Mouse (Mus musculus) forebrain, embryonic 10.5 days (tissue): ENCODE data around the gene Ppm1d. TPM values are rescaled to one million over a fixed set of nuclear protein-coding genes. Genes with fewer than 3 reads are reported as not detected.
A peak's percentile ranks its signal among the peaks of the same experiment; 100 is the strongest.

ENCODE experiments used
- DNase-seq: peaks from one replicate; pipeline ENCODE4 v3.0.0-alpha.2; 2017; ENCODE audit warnings: low spot score; ENCODE audit errors: extremely low spot score
- H3K27ac ChIP-seq: fragments of 300-500 bp; sonication (generic); 2 replicates; pipeline ENCODE4 v1.5.1; 2016; ENCODE audit warnings: mild to moderate bottlenecking
- H3K27me3 ChIP-seq: fragments of 300-500 bp; sonication (generic); 2 replicates; pipeline ENCODE4 v1.6.1; 2016; ENCODE audit warnings: mild to moderate bottlenecking; ENCODE audit not compliant: poor library complexity, severe bottlenecking
- H3K36me3 ChIP-seq: fragments of 300-500 bp; sonication (generic); replicated peaks from 2 replicates; pipeline ENCODE4 v1.6.1; 2016; ENCODE audit warnings: mild to moderate bottlenecking, moderate library complexity
- H3K4me1 ChIP-seq: fragments of 300-500 bp; sonication (generic); 2 replicates; pipeline ENCODE4 v1.6.1; 2016
- H3K4me3 ChIP-seq: fragments of 300-500 bp; sonication (generic); 2 replicates; pipeline ENCODE4 v1.5.1; 2016; ENCODE audit warnings: mild to moderate bottlenecking, moderate library complexity
- H3K9me3 ChIP-seq: fragments of 300-500 bp; sonication (generic); 2 replicates; pipeline ENCODE4 v1.6.1; 2016; ENCODE audit warnings: mild to moderate bottlenecking, moderate library complexity
- WGBS: fragments of 180-500 bp; shearing (Covaris S2); methylation state at CpG from one replicate; pipeline ENCODE4 v1.1.7; 2016; 5-methylcytosine and 5-hydroxymethylcytosine counted together
- polyA plus RNA-seq: library from polyadenylated mRNA; unstranded; fragments of >200 nt; fragmentation: Nextera tagmentation; extraction: Ambion mirVana; gene quantifications from 2 replicates; pipeline ENCODE4 v1.2.1, GENCODE M21; 2016

The Ppm1d gene
- polyA plus RNA-seq, 1 experiment from 2014 or later, result 20.6 TPM

DNA sequence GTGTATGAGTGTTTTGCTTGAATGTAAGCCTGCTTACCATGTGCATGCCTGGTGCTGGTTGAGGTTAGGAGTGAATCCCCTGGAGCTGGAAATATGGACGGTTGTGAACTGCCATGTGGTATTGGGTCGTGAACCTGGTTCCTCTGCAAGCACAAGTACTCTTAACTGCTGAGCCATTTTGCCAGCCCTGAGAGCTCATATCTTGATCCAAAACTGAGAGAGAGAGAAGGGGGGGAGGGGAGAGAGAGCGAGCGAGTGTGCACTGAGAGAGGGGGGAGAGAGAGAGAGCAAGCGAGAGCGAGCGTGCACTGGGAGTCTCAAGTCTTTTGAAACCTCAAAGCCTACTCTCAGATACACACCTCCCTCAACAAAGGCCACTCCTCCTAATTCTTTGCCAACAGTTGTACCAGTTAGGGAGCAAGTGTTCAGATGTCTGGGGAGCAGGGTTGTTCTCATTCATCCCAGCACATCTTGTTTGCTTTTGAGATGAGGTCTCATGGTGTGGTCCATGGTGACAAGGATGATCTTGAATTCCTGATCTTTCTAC lies 29.1 kb downstream of the Ppm1d start:
- H3K4me3 ChIP-seq, result no peak overlapping the region
- 86% methylated on average over 7 of the region's 7 CpGs for WGBS
- no peak overlapping the region for H3K27ac ChIP-seq
- no peaks in the 10 kb centered on the region for H3K27me3 ChIP-seq
- DNase-seq, result no peak
- peaks cover 91% of the 10 kb centered on the region for H3K36me3 ChIP-seq
- H3K4me1 ChIP-seq, result no peaks in the 10 kb centered on the region
- no peaks in the 10 kb centered on the region for H3K9me3 ChIP-seq

- no peaks in the 10 kb centered on the region for H3K36me3 ChIP-seq
- peaks cover 17% of the 10 kb centered on the region for H3K4me1 ChIP-seq
- under 1% methylated on average over 47 of the region's 47 CpGs for WGBS
- DNase-seq, result peak; percentile 98
- H3K9me3 ChIP-seq, result no peaks in the 10 kb centered on the region
- peak within 1 kb of the TSS; percentile 81 for H3K4me3 ChIP-seq
- no peaks in the 10 kb centered on the region for H3K27me3 ChIP-seq
- H3K27ac ChIP-seq, result peak within 1 kb of the TSS; percentile 82
These were observed 41.7 kb downstream of the Ppm1d start, which contains the start of gene Bcas3 for GRCm38 (mm10) chr11:85352539-85353380. Gene Bcas3 (plus strand): TSS chr11:85353167.

- Histone ChIP-seq H3K4me1 (peaks cover 17% of the 10 kb centered on the region), H3K4me3 (peak overlapping the region; percentile 81), H3K27ac (no peak overlapping the region), H3K27me3 (no peaks in the 10 kb centered on the region), H3K9me3 (no peaks in the 10 kb centered on the region), H3K36me3 (no peaks in the 10 kb centered on the region)
- DNase-seq, result no peak
- 79% methylated on average over 4 of the region's 4 CpGs for WGBS
These were observed 42.8 kb downstream of the Ppm1d start for GRCm38 (mm10) chr11:85353819-85354218.

GRCm38 (mm10) chr11:85359641-85360040 lies 48.6 kb downstream of the Ppm1d start:
- H3K27ac ChIP-seq, result no peak overlapping the region
- 90% methylated on average over 6 of the region's 6 CpGs for WGBS
- H3K4me1 ChIP-seq, result no peaks in the 10 kb centered on the region
- no peaks in the 10 kb centered on the region for H3K36me3 ChIP-seq
- H3K9me3 ChIP-seq, result no peaks in the 10 kb centered on the region
- H3K27me3 ChIP-seq, result no peaks in the 10 kb centered on the region
- DNase-seq, result no peak
- H3K4me3 ChIP-seq, result no peak overlapping the region

DNA sequence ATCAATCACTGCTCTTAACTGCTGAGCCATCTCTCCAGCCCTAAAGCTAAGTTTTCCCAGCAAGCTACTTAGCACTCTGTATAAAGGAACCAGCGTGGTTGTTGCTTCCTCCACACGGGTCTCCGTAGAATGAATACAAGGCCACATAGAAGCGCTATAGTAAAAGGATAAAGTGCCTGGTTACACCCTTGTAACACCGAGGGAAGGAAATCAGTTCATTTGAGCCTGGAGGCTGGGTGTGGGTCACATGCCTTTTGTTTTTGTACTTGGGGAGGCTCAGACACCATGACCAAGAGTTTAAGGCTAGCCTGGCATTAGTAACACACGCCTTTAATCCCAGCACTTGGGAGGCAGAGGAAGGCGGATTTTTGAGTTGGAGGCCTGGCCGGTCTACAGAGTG lies 50.6 kb downstream of the Ppm1d start:
- Histone ChIP-seq H3K4me1 (no peaks in the 10 kb centered on the region), H3K4me3 (no peak overlapping the region), H3K36me3 (no peaks in the 10 kb centered on the region), H3K27ac (no peak overlapping the region), H3K27me3 (no peaks in the 10 kb centered on the region), H3K9me3 (no peaks in the 10 kb centered on the region)
- WGBS, result 85% methylated on average over 8 of the region's 8 CpGs
- no peak for DNase-seq

DNA sequence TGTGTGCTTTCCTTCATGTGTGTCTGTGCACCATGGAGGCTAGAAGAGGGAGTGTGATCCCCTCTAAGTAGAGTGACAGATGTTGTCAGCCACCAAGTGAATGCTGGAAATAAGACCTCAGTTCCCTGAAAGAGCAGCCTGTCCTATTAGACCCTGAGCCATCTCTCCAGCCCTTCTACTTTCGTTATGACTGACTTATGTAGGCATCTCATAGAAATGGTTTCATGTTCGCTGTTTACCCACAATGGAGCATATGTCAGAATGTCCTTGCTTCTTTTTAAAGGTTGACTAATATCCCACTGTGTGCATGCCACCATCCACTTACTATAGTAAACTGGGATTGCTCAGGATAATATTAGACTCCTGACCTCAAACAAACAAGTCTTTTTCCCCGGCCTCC lies 55.1 kb downstream of the Ppm1d start:
- no peaks in the 10 kb centered on the region for H3K27me3 ChIP-seq
- no peak overlapping the region for H3K4me3 ChIP-seq
- no peaks in the 10 kb centered on the region for H3K9me3 ChIP-seq
- H3K36me3 ChIP-seq, result no peaks in the 10 kb centered on the region
- no peak overlapping the region for H3K27ac ChIP-seq
- 90% methylated on average over 3 of the region's 3 CpGs for WGBS
- H3K4me1 ChIP-seq, result no peaks in the 10 kb centered on the region
- no peak for DNase-seq

- Histone ChIP-seq H3K4me3 (no peak overlapping the region), H3K36me3 (no peaks in the 10 kb centered on the region), H3K27ac (no peak overlapping the region), H3K4me1 (no peaks in the 10 kb centered on the region), H3K27me3 (no peaks in the 10 kb centered on the region), H3K9me3 (no peaks in the 10 kb centered on the region)
- WGBS, result 79% methylated on average over 3 of the region's 3 CpGs
- DNase-seq, result no peak
These were observed 56.8 kb downstream of the Ppm1d start for GRCm38 (mm10) chr11:85367823-85368222.

DNA sequence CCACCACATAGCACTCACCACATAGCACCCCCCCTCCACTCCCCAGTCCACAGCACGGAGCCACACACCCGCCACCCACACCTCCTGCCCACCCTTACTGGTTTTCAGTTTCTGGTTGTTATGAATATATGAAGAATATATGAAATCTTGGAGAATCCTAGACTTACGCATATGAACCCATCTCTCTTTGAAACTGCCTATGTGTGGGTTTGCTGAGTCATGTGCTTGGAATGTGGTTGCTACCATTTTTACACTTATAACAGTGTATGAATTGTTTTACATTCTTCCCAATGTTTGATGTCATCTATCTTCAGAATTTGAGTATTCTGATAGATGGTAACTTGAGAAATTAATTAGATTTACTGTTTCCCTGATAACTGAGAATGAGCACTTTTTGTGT lies 68.0 kb downstream of the Ppm1d start:
- H3K36me3 ChIP-seq, result no peaks in the 10 kb centered on the region
- no peak overlapping the region for H3K4me3 ChIP-seq
- H3K4me1 ChIP-seq, result no peaks in the 10 kb centered on the region
- 89% methylated on average over 3 of the region's 3 CpGs for WGBS
- H3K9me3 ChIP-seq, result no peaks in the 10 kb centered on the region
- DNase-seq, result no peak
- no peaks in the 10 kb centered on the region for H3K27me3 ChIP-seq
- H3K27ac ChIP-seq, result no peak overlapping the region

- DNase-seq, result no peak
- WGBS, result 34% methylated on average over 1 of the region's 1 CpGs
- Histone ChIP-seq H3K27me3 (no peaks in the 10 kb centered on the region), H3K4me1 (no peaks in the 10 kb centered on the region), H3K27ac (no peak overlapping the region), H3K36me3 (no peaks in the 10 kb centered on the region), H3K4me3 (no peak overlapping the region), H3K9me3 (no peaks in the 10 kb centered on the region)
These were observed 69.0 kb downstream of the Ppm1d start for GRCm38 (mm10) chr11:85380046-85380445.

DNA sequence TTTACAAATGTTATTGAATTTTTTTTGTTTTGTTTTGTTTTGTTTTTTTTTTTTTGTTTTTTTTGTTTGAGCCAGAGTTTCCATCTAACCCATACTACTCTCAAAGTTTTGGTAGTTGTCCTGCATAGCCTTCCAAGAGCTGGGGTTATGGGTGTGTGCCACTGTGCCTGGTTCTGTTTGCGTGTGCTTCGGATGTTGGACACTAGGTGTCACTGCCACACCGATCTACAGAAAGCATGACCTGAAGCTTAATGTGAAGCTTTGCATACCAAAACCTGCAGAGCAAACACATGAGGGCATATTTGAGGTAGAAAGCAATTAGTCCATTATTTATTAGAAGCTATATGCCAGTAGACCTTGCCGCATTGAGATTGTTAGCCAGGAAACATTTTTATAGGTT lies 71.0 kb downstream of the Ppm1d start:
- no peaks in the 10 kb centered on the region for H3K9me3 ChIP-seq
- no peaks in the 10 kb centered on the region for H3K4me1 ChIP-seq
- H3K27me3 ChIP-seq, result no peaks in the 10 kb centered on the region
- 21% methylated on average over 4 of the region's 4 CpGs for WGBS
- H3K27ac ChIP-seq, result no peak overlapping the region
- H3K36me3 ChIP-seq, result no peaks in the 10 kb centered on the region
- peak; percentile 57 for DNase-seq
- no peak overlapping the region for H3K4me3 ChIP-seq

DNA sequence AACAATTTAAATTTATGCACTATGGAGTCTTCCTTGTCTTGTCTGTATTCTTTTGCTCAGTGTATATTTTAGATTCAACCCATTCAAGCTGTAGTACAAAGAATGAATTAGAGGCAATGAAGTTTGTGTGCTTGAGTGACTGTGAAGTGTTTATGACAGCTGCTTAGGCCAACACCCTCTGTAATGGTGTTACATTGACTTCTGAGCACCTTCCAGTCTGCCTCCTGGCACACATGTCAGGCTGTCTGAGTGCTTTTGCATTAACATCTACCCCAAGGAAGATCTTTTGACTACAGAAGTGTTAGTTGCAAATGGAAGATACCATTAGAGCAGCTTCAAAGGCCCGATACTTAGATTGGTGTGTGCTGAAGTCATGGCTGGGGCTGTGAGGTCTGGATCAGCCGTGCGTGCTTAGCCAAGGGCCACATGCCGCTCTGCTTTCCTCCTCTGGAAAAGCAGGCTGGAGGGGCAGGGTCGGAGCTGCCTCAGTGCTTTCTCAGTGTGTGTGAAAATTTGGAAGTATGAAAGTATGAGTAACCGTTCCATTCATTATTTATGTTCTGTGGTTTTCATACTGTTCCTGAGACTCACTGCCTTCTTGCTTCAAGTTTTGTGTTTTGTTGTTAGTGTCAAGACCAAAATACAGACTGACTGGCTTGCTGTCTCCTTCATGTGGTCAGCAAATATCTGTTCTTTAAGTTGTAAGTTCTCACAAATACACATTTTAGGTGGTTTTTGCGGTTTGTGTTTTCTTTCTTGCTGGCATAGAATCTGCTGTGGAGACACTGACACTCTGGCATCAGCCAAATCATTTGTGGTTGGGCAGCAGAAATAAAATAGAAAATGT lies 73.2 kb downstream of the Ppm1d start:
- Histone ChIP-seq H3K36me3 (no peaks in the 10 kb centered on the region), H3K4me1 (no peaks in the 10 kb centered on the region), H3K27ac (no peak overlapping the region), H3K4me3 (no peak overlapping the region), H3K27me3 (no peaks in the 10 kb centered on the region), H3K9me3 (no peaks in the 10 kb centered on the region)
- WGBS, result 87% methylated on average over 7 of the region's 7 CpGs
- DNase-seq, result no peak

GRCm38 (mm10) chr11:85392179-85392863 lies 81.3 kb downstream of the Ppm1d start:
- Histone ChIP-seq H3K27ac (peak overlapping the region; percentile 68), H3K36me3 (no peaks in the 10 kb centered on the region), H3K9me3 (no peaks in the 10 kb centered on the region), H3K4me1 (peaks cover 25% of the 10 kb centered on the region), H3K27me3 (no peaks in the 10 kb centered on the region), H3K4me3 (no peak overlapping the region)
- DNase-seq, result peak; percentile 20
- 54% methylated on average over 12 of the region's 12 CpGs for WGBS
